Mouse (Mus musculus): ENCODE results near the gene Ctnnd2. TPM values are rescaled to one million over a fixed set of nuclear protein-coding genes. Genes with fewer than 3 reads are reported as not detected.

Ctnnd2 gene
- polyA plus RNA-seq, 1 experiment from 2014 or later, result 45.1 TPM

DNA sequence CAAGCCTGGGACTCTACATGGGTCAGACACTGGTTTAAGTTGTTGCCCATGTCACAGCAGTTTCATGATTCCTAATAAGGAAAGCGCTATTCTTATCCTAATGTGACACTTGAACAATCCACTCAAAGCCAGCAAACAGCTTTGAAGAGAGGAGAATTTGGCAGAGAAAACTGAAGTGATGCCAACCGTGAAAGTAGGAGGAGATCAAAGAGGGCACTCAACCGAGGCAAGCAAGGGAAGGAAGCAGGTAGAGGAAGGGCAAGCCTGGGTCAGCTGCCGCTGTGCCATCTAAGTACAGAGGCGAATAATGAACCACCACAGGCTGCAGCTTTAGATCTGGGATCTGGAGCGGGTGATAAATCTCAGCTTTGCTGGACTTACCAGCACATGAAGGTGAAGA is 528.4 kb downstream of the Ctnnd2 start:
- H3K27me3 ChIP-seq (replicated peaks; ENCODE audit: control insufficient read depth, insufficient read depth, low read length), result no peaks in the 10 kb centered on the region
- DNase-seq (ENCODE audit: low spot score), result peak; percentile 21
- no peak overlapping the region for H3K9ac ChIP-seq (ENCODE audit: low read length)
- no peaks in the 10 kb centered on the region for H3K9me3 ChIP-seq (replicated peaks; ENCODE audit: control insufficient read depth, low read length)
- H3K27ac ChIP-seq (ENCODE audit: low read depth, low read length), result no peak overlapping the region
- no peak overlapping the region for H3K4me2 ChIP-seq (ENCODE audit: low read length)
- H3K4me1 ChIP-seq (ENCODE audit: control insufficient read depth, insufficient read depth, low read length), result no peaks in the 10 kb centered on the region
- no peaks in the 10 kb centered on the region for H3K36me3 ChIP-seq (ENCODE audit: control insufficient read depth, insufficient read depth, low read length)
- no peak overlapping the region for H3K4me3 ChIP-seq (ENCODE audit: low read depth, low read length)
- ATAC-seq, result no peak
- 42% methylated on average over 6 of the region's 6 CpGs for WGBS

DNA sequence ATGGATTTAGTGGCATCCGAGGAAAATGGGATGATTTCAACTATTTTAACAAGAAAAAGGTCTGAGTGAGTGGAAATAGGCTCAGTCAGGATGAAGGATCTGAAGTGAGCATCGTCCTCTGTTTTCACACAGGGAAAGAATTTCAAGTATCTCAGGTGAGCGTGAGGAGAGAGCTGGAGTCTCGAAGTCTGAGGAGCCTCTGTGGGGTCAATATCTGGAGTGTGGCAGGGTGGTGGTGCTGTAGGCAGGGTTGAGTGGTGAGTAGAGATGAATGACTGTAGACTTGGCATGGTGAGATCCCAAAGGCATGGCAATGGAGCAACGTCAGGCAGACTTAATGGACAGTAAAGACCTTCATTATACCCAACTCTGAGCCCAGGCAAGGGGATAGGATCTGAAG is 529.2 kb downstream of the Ctnnd2 start:
- Histone ChIP-seq H3K9me3 (replicated peaks; ENCODE audit: control insufficient read depth, low read length) (no peaks in the 10 kb centered on the region), H3K4me1 (ENCODE audit: control insufficient read depth, insufficient read depth, low read length) (0 out of 2 replicates have a peak, but pooled peaks cover 3% of the 10 kb centered on the region), H3K36me3 (ENCODE audit: control insufficient read depth, insufficient read depth, low read length) (no peaks in the 10 kb centered on the region), H3K4me3 (ENCODE audit: low read depth, low read length) (no peak overlapping the region), H3K27me3 (replicated peaks; ENCODE audit: control insufficient read depth, insufficient read depth, low read length) (no peaks in the 10 kb centered on the region), H3K9ac (ENCODE audit: low read length) (no peak overlapping the region), H3K27ac (ENCODE audit: low read depth, low read length) (no peak overlapping the region), H3K4me2 (ENCODE audit: low read length) (no peak overlapping the region)
- no peak for ATAC-seq
- WGBS, result 93% methylated on average over 5 of the region's 5 CpGs
- DNase-seq (ENCODE audit: low spot score), result no peak

DNA sequence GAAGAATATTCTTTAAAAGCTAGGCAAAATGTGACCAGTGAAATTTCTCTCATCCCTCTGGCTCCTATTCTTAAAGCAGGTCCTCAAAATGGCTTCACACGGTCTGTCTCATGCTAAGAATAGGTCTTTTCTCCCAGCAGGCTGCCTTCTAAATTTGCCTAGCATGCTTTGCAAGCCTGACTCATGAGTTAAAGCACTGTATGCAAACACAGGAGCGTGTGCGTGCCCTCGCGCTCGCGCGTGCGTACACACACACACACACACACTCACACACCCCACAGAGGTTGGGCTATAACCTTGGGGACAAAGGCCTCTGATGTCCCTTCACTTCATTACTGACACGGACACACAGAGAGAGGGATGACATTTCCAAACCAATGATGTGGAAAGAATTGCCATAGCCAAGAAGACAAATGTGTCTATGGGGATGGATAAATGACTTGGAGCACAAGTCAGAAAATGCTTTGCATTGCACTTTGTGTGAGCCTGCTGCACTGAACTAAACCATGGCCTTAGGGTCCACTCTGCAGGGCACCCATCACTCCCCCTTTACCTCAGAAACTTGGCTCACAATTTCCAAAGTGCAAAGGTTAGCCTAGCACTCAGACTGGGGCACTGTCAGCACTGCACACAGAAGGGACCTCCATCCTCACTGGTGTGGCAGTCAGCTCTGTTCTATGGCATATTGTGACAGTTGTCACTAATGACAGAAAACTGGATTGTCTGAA is 536.8 kb downstream of the Ctnnd2 start:
- DNase-seq (ENCODE audit: low spot score) (no peak), ATAC-seq (no peak)
- Histone ChIP-seq H3K9me3 (replicated peaks; ENCODE audit: control insufficient read depth, low read length) (no peaks in the 10 kb centered on the region), H3K4me3 (ENCODE audit: low read depth, low read length) (no peak overlapping the region), H3K27ac (ENCODE audit: low read depth, low read length) (no peak overlapping the region), H3K27me3 (replicated peaks; ENCODE audit: control insufficient read depth, insufficient read depth, low read length) (no peaks in the 10 kb centered on the region), H3K36me3 (ENCODE audit: control insufficient read depth, insufficient read depth, low read length) (no peaks in the 10 kb centered on the region), H3K4me1 (ENCODE audit: control insufficient read depth, insufficient read depth, low read length) (0 out of 2 replicates have a peak, but pooled peaks cover 4% of the 10 kb centered on the region), H3K9ac (ENCODE audit: low read length) (no peak overlapping the region), H3K4me2 (ENCODE audit: low read length) (no peak overlapping the region)
- WGBS, result 86% methylated on average over 10 of the region's 10 CpGs

GRCm38 (mm10) chr15:30709754-30710105 is 537.3 kb downstream of the Ctnnd2 start:
- Histone ChIP-seq H3K4me2 (ENCODE audit: low read length) (no peak overlapping the region), H3K9ac (ENCODE audit: low read length) (no peak overlapping the region), H3K4me3 (ENCODE audit: low read depth, low read length) (no peak overlapping the region), H3K27me3 (replicated peaks; ENCODE audit: control insufficient read depth, insufficient read depth, low read length) (no peaks in the 10 kb centered on the region), H3K4me1 (ENCODE audit: control insufficient read depth, insufficient read depth, low read length) (0 out of 2 replicates have a peak, but pooled peaks cover 4% of the 10 kb centered on the region), H3K27ac (ENCODE audit: low read depth, low read length) (no peak overlapping the region), H3K36me3 (ENCODE audit: control insufficient read depth, insufficient read depth, low read length) (no peaks in the 10 kb centered on the region), H3K9me3 (replicated peaks; ENCODE audit: control insufficient read depth, low read length) (no peaks in the 10 kb centered on the region)
- DNase-seq (ENCODE audit: low spot score) (no peak), ATAC-seq (no peak)
- WGBS, result 84% methylated on average over 2 of the region's 2 CpGs

DNA sequence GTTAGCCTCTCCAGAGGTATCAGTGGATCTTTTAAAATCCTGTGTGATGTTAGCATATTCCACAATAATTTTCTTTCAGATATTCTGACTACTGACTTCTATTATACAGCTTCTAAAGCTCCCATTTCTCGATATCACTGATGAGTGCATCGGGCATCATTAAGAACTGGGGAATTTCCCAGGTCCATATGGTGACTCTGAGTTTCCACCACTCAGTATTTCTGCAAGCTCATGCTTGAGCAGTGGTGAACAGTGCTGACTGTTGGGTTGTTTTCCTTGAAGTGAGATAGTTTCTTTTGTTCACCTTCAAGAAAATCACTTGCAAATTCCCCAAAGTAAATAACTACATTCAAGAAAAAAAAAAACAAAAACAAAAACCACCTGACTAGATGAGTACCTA is 542.4 kb downstream of the Ctnnd2 start:
- DNase-seq (ENCODE audit: low spot score) (no peak), ATAC-seq (no peak)
- Histone ChIP-seq H3K27me3 (replicated peaks; ENCODE audit: control insufficient read depth, insufficient read depth, low read length) (no peaks in the 10 kb centered on the region), H3K27ac (ENCODE audit: low read depth, low read length) (no peak overlapping the region), H3K9ac (ENCODE audit: low read length) (no peak overlapping the region), H3K4me1 (ENCODE audit: control insufficient read depth, insufficient read depth, low read length) (no peaks in the 10 kb centered on the region), H3K36me3 (ENCODE audit: control insufficient read depth, insufficient read depth, low read length) (no peaks in the 10 kb centered on the region), H3K9me3 (replicated peaks; ENCODE audit: control insufficient read depth, low read length) (no peaks in the 10 kb centered on the region), H3K4me2 (ENCODE audit: low read length) (no peak overlapping the region), H3K4me3 (ENCODE audit: low read depth, low read length) (no peak overlapping the region)
- WGBS, result 94% methylated on average over 2 of the region's 2 CpGs

GRCm38 (mm10) chr15:30718811-30719210 is 546.4 kb downstream of the Ctnnd2 start:
- Histone ChIP-seq H3K4me2 (ENCODE audit: low read length) (no peak overlapping the region), H3K27me3 (replicated peaks; ENCODE audit: control insufficient read depth, insufficient read depth, low read length) (no peaks in the 10 kb centered on the region), H3K9ac (ENCODE audit: low read length) (no peak overlapping the region), H3K4me3 (ENCODE audit: low read depth, low read length) (no peak overlapping the region), H3K9me3 (replicated peaks; ENCODE audit: control insufficient read depth, low read length) (no peaks in the 10 kb centered on the region), H3K36me3 (ENCODE audit: control insufficient read depth, insufficient read depth, low read length) (no peaks in the 10 kb centered on the region), H3K27ac (ENCODE audit: low read depth, low read length) (no peak overlapping the region), H3K4me1 (ENCODE audit: control insufficient read depth, insufficient read depth, low read length) (peaks cover 5% of the 10 kb centered on the region; the same call in 1 of the 2 replicates)
- 64% methylated on average over 3 of the region's 3 CpGs for WGBS
- DNase-seq (ENCODE audit: low spot score), result no peak
- ATAC-seq, result no peak

- no peaks in the 10 kb centered on the region for H3K36me3 ChIP-seq (ENCODE audit: control insufficient read depth, insufficient read depth, low read length)
- peaks cover 5% of the 10 kb centered on the region; the same call in 1 of the 2 replicates for H3K4me1 ChIP-seq (ENCODE audit: control insufficient read depth, insufficient read depth, low read length)
- no peak overlapping the region for H3K27ac ChIP-seq (ENCODE audit: low read depth, low read length)
- H3K4me3 ChIP-seq (ENCODE audit: low read depth, low read length), result no peak overlapping the region
- H3K27me3 ChIP-seq (replicated peaks; ENCODE audit: control insufficient read depth, insufficient read depth, low read length), result no peaks in the 10 kb centered on the region
- DNase-seq (ENCODE audit: low spot score) (peak; percentile 29), ATAC-seq (no peak)
- no peak overlapping the region for H3K9ac ChIP-seq (ENCODE audit: low read length)
- 53% methylated on average over 2 of the region's 2 CpGs for WGBS
- H3K9me3 ChIP-seq (replicated peaks; ENCODE audit: control insufficient read depth, low read length), result no peaks in the 10 kb centered on the region
- H3K4me2 ChIP-seq (ENCODE audit: low read length), result no peak overlapping the region
Measured at GRCm38 (mm10) chr15:30719226-30719625, 546.8 kb downstream of the Ctnnd2 start.

DNA sequence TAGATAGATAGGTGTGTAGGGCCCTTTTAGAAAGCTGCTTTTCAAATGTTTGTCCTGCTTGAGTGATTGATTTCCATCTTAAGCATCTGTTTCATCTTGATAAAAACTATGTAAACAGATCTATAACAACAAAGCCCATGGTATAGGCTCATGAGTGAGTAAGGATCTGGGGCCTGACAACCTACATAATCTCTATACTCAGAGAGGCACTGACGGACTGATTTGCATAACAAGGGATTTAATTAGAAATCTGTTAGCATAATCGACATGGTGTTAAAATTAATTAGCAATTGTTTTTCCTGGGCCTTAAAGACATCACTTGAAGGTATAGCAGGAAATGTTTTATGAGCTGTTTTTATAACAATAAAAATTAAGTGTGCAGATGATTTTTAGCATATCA is 548.7 kb downstream of the Ctnnd2 start:
- H3K27me3 ChIP-seq (replicated peaks; ENCODE audit: control insufficient read depth, insufficient read depth, low read length), result no peaks in the 10 kb centered on the region
- no peak overlapping the region for H3K27ac ChIP-seq (ENCODE audit: low read depth, low read length)
- no peak overlapping the region for H3K4me3 ChIP-seq (ENCODE audit: low read depth, low read length)
- H3K4me2 ChIP-seq (ENCODE audit: low read length), result no peak overlapping the region
- peaks cover 15% of the 10 kb centered on the region; the same call in 1 of the 2 replicates for H3K4me1 ChIP-seq (ENCODE audit: control insufficient read depth, insufficient read depth, low read length)
- H3K9me3 ChIP-seq (replicated peaks; ENCODE audit: control insufficient read depth, low read length), result no peaks in the 10 kb centered on the region
- no peaks in the 10 kb centered on the region for H3K36me3 ChIP-seq (ENCODE audit: control insufficient read depth, insufficient read depth, low read length)
- WGBS, result 5% methylated on average over 2 of the region's 2 CpGs
- peak; percentile 52 for DNase-seq (ENCODE audit: low spot score)
- ATAC-seq, result peak; percentile 51; the same call in 1 of the 2 replicates
- H3K9ac ChIP-seq (ENCODE audit: low read length), result no peak overlapping the region

DNA sequence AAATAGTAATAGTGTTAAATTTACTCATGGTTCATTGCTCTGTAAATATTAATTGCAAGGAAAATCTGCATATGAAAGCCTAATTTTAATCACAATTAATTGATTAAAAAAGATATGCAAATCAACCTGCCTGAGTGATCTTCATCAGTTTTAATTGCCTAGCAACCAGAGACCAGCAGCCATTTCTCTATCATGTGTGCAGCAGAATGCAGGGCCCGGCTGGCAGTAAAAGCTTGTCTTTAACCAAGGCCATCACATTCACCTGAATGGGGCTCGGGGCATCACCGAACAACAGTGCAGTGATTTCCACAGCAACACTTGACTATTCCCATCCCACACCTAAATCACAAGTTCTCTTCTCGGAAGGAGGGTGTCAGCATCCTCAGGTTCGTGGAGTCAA is 553.7 kb downstream of the Ctnnd2 start:
- no peaks in the 10 kb centered on the region for H3K9me3 ChIP-seq (replicated peaks; ENCODE audit: control insufficient read depth, low read length)
- ATAC-seq (peak; percentile 84), DNase-seq (ENCODE audit: low spot score) (peak; percentile 80)
- WGBS, result 19% methylated on average over 5 of the region's 5 CpGs
- peaks cover 13% of the 10 kb centered on the region; the same call in 1 of the 2 replicates for H3K4me1 ChIP-seq (ENCODE audit: control insufficient read depth, insufficient read depth, low read length)
- H3K4me2 ChIP-seq (ENCODE audit: low read length), result no peak overlapping the region
- no peak overlapping the region for H3K4me3 ChIP-seq (ENCODE audit: low read depth, low read length)
- H3K36me3 ChIP-seq (ENCODE audit: control insufficient read depth, insufficient read depth, low read length), result no peaks in the 10 kb centered on the region
- peak overlapping the region; percentile 2; the same call in 1 of the 2 replicates for H3K27ac ChIP-seq (ENCODE audit: low read depth, low read length)
- H3K27me3 ChIP-seq (replicated peaks; ENCODE audit: control insufficient read depth, insufficient read depth, low read length), result no peaks in the 10 kb centered on the region
- no peak overlapping the region for H3K9ac ChIP-seq (ENCODE audit: low read length)

Measured in forebrain, embryonic 14.5 days (tissue).